Mouse (Mus musculus) testis, adult 10 weeks (tissue): ENCODE data around the gene Mug2. TPM values are rescaled to one million over a fixed set of nuclear protein-coding genes. Genes with fewer than 3 reads are reported as not detected.

Experiments used
- polyA plus RNA-seq: library from polyadenylated mRNA; stranded (reverse); fragments of 350-450 nt; fragmentation: Illumina TruSeq; extraction: RNeasy Lipid Tissue Mini Kit (QIAGEN cat#74804); gene quantifications from one replicate; pipeline ENCODE4 v1.2.3, GENCODE M21; 2014; ENCODE audit warnings: low read depth, low replicate concordance

Gene Mug2
- polyA plus RNA-seq = 0.38 TPM

DNA sequence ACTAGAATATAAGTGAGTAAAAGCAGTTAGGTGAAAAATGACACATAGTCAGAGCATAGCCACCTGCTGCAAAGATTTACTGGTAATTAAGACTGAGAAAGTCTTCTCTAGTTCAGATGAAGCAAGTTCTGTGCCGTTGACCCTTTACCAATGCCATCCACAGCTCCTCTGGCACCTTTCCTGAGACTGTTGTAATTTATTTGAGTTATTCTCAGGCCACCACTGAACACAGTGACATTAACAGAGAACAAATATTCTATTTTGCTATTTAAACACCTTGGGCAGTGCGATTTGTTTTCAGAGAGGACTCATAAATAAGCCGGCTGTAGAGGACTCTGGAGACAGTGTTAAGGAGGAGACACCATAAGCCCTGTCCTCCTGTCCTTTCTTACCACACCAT is at the start of gene Mug2:
Gene Mug2 (plus strand): TSS at position 301 of the 400 bp plus-strand sequence.

Other genes starting within 250 kb of the Mug2 start
- 0.22 TPM for gene Mug1, start 168.2 kb upstream of the Mug2 start, polyA plus RNA-seq